Mouse (Mus musculus) embryonic fibroblast, embryonic 13.5 days (primary cell): ENCODE results near the gene Pias3. TPM values are rescaled to one million over a fixed set of nuclear protein-coding genes. Genes with fewer than 3 reads are reported as not detected.

Experiments
- H3K27ac ChIP-seq: 2 replicates; pipeline ENCODE4 v1.5.1; 2012; ENCODE audit warnings: low read length, control low read depth, inconsistent platforms; ENCODE audit not compliant: insufficient read depth
- H3K4me1 ChIP-seq: 2 replicates; pipeline ENCODE4 v1.6.1; 2011; ENCODE audit warnings: low read length; ENCODE audit not compliant: control insufficient read depth, insufficient read depth
- H3K4me3 ChIP-seq: 2 replicates; pipeline ENCODE4 v1.5.1; 2011; ENCODE audit warnings: mild to moderate bottlenecking, control low read depth, low read length; ENCODE audit not compliant: insufficient read depth
- CTCF ChIP-seq: IDR thresholded peaks from 2 replicates; pipeline ENCODE4 v1.5.1; 2011; ENCODE audit warnings: mild to moderate bottlenecking, control low read depth, low read length, moderate library complexity, borderline replicate concordance; ENCODE audit not compliant: insufficient read depth
- POLR2A ChIP-seq: IDR thresholded peaks from 2 replicates; pipeline ENCODE4 v1.6.1; 2011; ENCODE audit warnings: low read depth, mild to moderate bottlenecking, control low read depth, low read length, moderate library complexity
- polyA plus RNA-seq: library from polyadenylated mRNA; stranded (reverse); fragments of >200 nt; gene quantifications from 2 replicates; pipeline ENCODE4 v1.2.4, GENCODE M21; 2011; ENCODE audit warnings: low read depth; ENCODE audit not compliant: missing spikeins, insufficient read length

Gene Pias3
- polyA plus RNA-seq, 1 experiment = 46.0 TPM

DNA sequence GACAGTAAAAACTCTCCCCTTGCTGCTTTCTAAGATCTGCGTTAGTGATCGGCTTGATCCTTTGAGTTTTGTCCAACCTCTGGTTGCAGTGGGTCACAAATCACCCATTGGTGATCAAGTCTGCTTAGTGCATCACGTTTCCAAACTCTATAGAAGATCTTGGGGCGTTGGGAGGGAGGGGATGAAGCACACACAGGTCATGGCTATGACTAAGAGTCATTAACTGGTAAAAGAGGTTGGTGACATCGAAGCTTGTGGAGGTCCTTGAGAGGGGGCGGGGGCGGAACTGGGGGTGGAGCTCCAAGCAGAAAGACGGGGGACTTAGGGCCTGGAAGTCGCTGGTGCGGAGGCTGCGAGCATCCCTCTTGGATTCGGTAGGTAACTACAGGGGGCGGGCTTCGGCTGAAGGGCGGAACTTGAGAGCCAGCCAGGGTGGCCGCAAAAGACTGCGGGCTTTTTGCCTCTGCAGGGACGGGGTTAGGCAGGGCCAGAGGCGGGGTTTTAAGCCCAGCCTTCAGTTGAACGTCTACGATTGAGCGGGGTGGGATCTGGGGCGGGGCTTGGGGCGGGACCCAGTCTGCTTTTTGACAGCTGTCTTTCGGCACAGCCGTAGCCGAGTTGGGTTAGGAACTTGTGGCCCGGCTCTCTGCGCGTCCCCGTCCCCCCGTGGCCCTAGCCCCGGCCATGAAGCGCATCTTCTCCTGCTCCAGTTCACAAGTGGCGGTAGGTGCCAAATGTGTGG is 26.3 kb upstream of the Pias3 start, which contains the start of gene Ankrd35:
Gene Ankrd35 (plus strand): TSS at position 405 of the 742 bp plus-strand sequence.
- H3K27ac ChIP-seq = no peak within 1 kb of the TSS
- TF ChIP-seq CTCF = no peak
- no peak for TF ChIP-seq POLR2A
- peak within 1 kb of the TSS; percentile 41 for H3K4me3 ChIP-seq
- peaks cover 10% of the 10 kb centered on the region; the same call in 1 of the 2 replicates for H3K4me1 ChIP-seq

GRCm38 (mm10) chr3:96671519-96671918 is 24.7 kb upstream of the Pias3 start:
- Histone ChIP-seq H3K4me3 (no peak overlapping the region), H3K4me1 (peaks cover 10% of the 10 kb centered on the region; the same call in 1 of the 2 replicates), H3K27ac (no peak overlapping the region)
- TF ChIP-seq POLR2A (no peak), CTCF (no peak)

- Histone ChIP-seq H3K4me1 (peaks cover 10% of the 10 kb centered on the region; the same call in 1 of the 2 replicates), H3K4me3 (no peak overlapping the region), H3K27ac (no peak overlapping the region)
- no peak for TF ChIP-seq POLR2A
- no peak for TF ChIP-seq CTCF
Measured at GRCm38 (mm10) chr3:96673514-96673913, 22.7 kb upstream of the Pias3 start.

DNA sequence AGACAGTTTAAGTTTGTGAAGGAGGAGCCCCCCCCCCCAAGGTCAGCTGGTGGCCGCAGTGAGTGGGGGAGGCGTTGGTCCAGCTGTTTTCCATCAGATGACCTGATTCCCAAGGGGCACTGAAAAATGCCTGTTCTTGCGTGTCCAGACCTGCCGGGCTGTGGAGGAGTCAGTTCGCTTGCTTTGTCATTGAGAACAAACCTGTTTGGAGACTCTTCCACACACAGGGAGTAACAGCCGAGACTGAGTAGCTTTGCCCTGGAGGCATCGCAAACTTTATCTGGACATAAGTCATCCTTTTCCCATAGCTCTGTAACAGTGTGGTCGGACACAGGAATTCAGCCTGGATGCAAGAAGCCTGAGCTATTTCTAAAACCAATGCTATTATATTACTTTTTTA is 21.7 kb upstream of the Pias3 start:
- Histone ChIP-seq H3K27ac (peak overlapping the region; percentile 10; the same call in 1 of the 2 replicates), H3K4me1 (peaks cover 13% of the 10 kb centered on the region), H3K4me3 (no peak overlapping the region)
- no peak for TF ChIP-seq POLR2A
- no peak for TF ChIP-seq CTCF

GRCm38 (mm10) chr3:96675171-96675570 is 21.0 kb upstream of the Pias3 start:
- Histone ChIP-seq H3K4me3 (no peak overlapping the region), H3K4me1 (peaks cover 16% of the 10 kb centered on the region), H3K27ac (peak overlapping the region; percentile 15; the same call in 1 of the 2 replicates)
- TF ChIP-seq CTCF (no peak), POLR2A (no peak)

- Histone ChIP-seq H3K4me1 (peaks cover 12% of the 10 kb centered on the region), H3K4me3 (no peak overlapping the region), H3K27ac (no peak overlapping the region)
- no peak for TF ChIP-seq POLR2A
- no peak for TF ChIP-seq CTCF
Measured at GRCm38 (mm10) chr3:96675690-96676089, 20.5 kb upstream of the Pias3 start.

DNA sequence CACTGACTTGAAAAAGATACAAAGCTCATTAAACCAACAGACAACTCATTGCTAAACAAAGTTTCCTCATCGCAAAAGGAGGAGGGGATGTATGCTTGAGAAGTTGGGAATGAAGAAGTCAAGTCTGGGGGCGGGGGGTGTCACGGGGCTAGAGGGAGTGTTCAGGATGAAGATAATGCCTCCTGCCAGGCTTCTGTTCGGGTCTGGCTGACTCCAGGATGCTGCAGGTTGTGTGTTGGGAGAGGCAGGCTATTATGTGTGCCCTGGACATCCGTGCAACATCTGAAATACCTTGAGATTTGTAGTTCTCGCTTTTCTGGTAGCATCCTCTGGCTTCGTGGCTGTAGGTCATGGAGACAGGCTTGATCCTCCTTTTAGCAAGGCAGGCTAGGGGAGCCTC is 17.7 kb upstream of the Pias3 start:
- Histone ChIP-seq H3K4me1 (peaks cover 12% of the 10 kb centered on the region), H3K27ac (no peak overlapping the region), H3K4me3 (no peak overlapping the region)
- TF ChIP-seq CTCF (no peak), POLR2A (no peak)

GRCm38 (mm10) chr3:96679159-96679674 is 17.0 kb upstream of the Pias3 start:
- Histone ChIP-seq H3K27ac (no peak overlapping the region), H3K4me1 (peaks cover 9% of the 10 kb centered on the region), H3K4me3 (no peak overlapping the region)
- no peak for TF ChIP-seq CTCF
- TF ChIP-seq POLR2A = no peak

DNA sequence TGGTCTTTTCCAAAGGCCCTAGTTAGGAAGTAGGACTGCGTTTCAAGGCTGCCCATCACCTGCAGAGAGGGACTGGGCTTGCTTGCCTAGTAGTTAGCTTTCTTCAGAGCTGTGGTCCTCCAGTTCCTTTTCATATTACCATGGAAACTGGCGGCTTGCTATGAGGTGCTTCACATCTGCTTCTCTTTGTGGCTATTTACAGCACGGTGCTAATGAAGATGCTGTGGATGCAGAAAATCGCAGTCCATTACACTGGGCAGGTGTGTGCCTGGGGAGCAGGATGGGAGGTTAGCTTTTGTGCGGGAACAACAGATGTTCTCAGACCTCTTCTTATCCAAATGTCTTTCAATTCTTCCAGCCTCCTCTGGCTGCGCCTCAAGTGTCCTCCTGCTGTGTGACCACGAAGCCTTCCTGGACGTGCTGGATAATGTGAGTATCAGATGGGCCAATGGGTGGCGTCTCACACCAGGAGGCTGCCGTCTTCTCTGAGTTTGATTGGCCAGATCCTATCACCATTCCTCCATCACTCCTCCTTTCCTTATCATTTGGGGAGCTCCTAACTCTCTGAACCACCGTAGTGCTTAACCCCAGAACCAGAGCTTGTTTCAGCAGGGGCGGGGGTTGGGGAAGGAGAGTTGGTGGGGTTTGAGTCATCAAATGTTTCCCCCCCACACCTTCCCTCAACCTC is 15.8 kb upstream of the Pias3 start:
- TF ChIP-seq CTCF = no peak
- TF ChIP-seq POLR2A = no peak
- Histone ChIP-seq H3K4me3 (no peak overlapping the region), H3K4me1 (peaks cover 6% of the 10 kb centered on the region), H3K27ac (no peak overlapping the region)

DNA sequence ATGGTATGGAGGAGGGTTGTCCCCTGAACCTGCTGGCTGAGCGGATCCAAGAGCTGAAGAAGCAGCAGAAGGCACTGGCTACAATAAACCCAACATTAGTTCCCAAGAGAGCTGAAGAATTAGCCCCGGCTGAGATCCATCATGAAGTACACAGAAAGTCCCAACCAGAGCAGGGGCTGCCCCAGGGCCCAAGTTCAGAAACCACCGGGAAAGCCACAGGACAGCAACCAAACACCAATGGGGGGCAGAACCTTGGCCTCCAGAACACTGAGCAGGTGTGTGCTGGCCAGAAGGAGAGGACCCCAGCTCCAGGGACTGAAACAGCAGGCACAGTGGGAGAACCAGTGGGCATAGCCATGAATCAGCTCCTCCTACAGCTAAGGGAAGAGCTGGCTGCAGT is 12.7 kb upstream of the Pias3 start:
- peaks cover 6% of the 10 kb centered on the region for H3K4me1 ChIP-seq
- H3K27ac ChIP-seq = no peak overlapping the region
- TF ChIP-seq POLR2A (no peak), CTCF (no peak)
- H3K4me3 ChIP-seq = no peak overlapping the region
